In the genomic region with DNA sequence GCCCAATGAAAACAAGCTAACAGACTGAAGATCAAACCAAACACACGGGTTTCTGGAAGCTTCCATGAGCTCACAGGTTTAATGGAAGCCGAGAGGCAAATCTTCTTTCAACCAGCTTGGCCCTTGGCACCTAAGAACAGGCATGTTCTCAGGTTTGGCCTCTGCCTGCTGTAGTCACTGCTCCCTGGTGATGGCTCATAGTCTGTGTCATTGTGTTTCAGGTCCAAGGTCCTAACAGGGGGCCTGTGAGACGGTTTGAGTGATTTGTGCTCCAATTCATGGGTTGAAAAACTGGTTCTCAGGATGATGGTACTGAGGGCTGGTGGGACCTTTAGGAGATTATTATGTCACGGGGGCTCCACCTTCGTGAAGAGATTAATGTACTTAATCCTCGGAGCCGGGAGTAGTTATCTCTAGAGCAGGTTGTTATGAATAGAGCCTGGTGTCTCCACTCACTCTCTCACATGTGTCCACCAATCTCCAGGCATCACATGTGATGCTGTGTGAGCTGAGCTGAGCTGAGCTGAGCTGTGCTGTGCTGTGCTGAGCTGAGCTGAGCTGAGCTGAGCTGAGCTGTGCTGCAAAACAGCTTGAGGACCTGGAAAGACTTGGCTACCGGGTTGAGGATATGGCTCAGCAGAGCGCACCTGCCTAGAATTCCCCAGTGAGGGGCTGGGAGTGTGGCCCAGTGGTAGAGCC, we compare ENCODE assay signal across 10 mouse cellular contexts. TPM values are rescaled to one million over a fixed set of nuclear protein-coding genes. Genes with fewer than 3 reads are reported as not detected.
A peak's percentile ranks its signal among the peaks of the same experiment; 100 is the strongest.
DNase-seq lines count a peak whose midpoint lies in the region; ATAC-seq and TF ChIP-seq lines count a peak whose summit lies in the region.
"Had no signal": no experiment of that assay in that cellular context is flagged by ENCODE, and none has a peak within 500 bp of the region (broad histone marks: within the 10 kb centered on the region; RNA-seq: fewer than 3 reads in every experiment).

No protein-coding gene starts in this region.

- H3K4me3 ChIP-seq in kidney, embryonic 15.5 days (replicated peaks): peak overlapping the region; percentile 20; the same call in 1 of the 2 replicates
- no peak overlapping the region; a peak in 1 of 4 replicates for H3K4me3 ChIP-seq in liver, embryonic 14.5 days (ENCODE audit: insufficient read depth in 1 of 2, low read depth in 2 of 2, low read length in 2 of 2)
- no peak overlapping the region for H3K4me3 ChIP-seq in forebrain, embryonic 13.5 days
- H3K4me3 ChIP-seq: neural tube, embryonic 15.5 days had no signal

- no peaks in the 10 kb centered on the region for H3K9me3 ChIP-seq in kidney, embryonic 15.5 days (replicated peaks)
- no peaks in the 10 kb centered on the region for H3K9me3 ChIP-seq in liver, embryonic 14.5 days (ENCODE audit: control insufficient read depth, low read length)
- no peaks in the 10 kb centered on the region for H3K9me3 ChIP-seq in forebrain, embryonic 13.5 days (replicated peaks)
- H3K9me3 ChIP-seq: neural tube, embryonic 15.5 days had no signal

- no peak for TF ChIP-seq CTCF in liver, embryonic 14.5 days (IDR thresholded peaks at IDR 0.05; ENCODE audit: low read depth)

- H3K27me3 ChIP-seq in kidney, embryonic 15.5 days: peaks cover 5% of the 10 kb centered on the region; the same call in 1 of the 2 replicates
- no peaks in the 10 kb centered on the region; the same call in 1 of the 2 replicates for H3K27me3 ChIP-seq in liver, embryonic 14.5 days (ENCODE audit: control insufficient read depth, insufficient read depth, low read length)
- 0 out of 2 replicates have a peak, but pooled peaks cover 4% of the 10 kb centered on the region for H3K27me3 ChIP-seq in forebrain, embryonic 13.5 days
- H3K27me3 ChIP-seq: neural tube, embryonic 15.5 days; Patski had no signal

- peak overlapping the region; percentile 81 for H3K27ac ChIP-seq in kidney, embryonic 15.5 days
- no peak overlapping the region for H3K27ac ChIP-seq in liver, embryonic 14.5 days
- H3K27ac ChIP-seq in forebrain, embryonic 13.5 days: no peak overlapping the region
- H3K27ac ChIP-seq: neural tube, embryonic 15.5 days had no signal

- no peak overlapping the region for H3K9ac ChIP-seq in kidney, embryonic 15.5 days
- H3K9ac ChIP-seq in liver, embryonic 14.5 days (replicated peaks): no peak overlapping the region; the same call in 1 of the 2 replicates
- no peak overlapping the region for H3K9ac ChIP-seq in forebrain, embryonic 13.5 days
- H3K9ac ChIP-seq: neural tube, embryonic 15.5 days had no signal

- H3K4me1 ChIP-seq in kidney, embryonic 15.5 days: peaks cover 26% of the 10 kb centered on the region
- peaks cover 0 to 9% of the 10 kb centered on the region in 2 experiments; a peak in 2 of 4 replicates for H3K4me1 ChIP-seq in liver, embryonic 14.5 days (replicated peaks; ENCODE audit: control insufficient read depth in 2 of 2, insufficient read depth in 2 of 2, low read length in 1 of 2)
- H3K4me1 ChIP-seq in forebrain, embryonic 13.5 days: peaks cover 14% of the 10 kb centered on the region

- ATAC-seq in kidney, embryonic 15.5 days (replicated peaks; ENCODE audit: low FRiP score): no peak
- ATAC-seq in liver, embryonic 14.5 days (ENCODE audit: insufficient read depth): no peak
- ATAC-seq in forebrain, embryonic 13.5 days: no peak
- ATAC-seq: Patski had no signal

- peak; percentile 48 for DNase-seq in adrenal gland, adult 2 months
- no peak for DNase-seq in adrenal gland, adult 18-20 months (ENCODE audit: low spot score in 2 of 2)
- no peak for DNase-seq in kidney, adult 11 months
- DNase-seq in brain, adult 2 months (ENCODE audit: low read depth, low spot score): peak; percentile 23
- no peak for DNase-seq in liver, embryonic 14.5 days (ENCODE audit: low read depth in 3 of 3, low spot score in 3 of 3)
- no peak for DNase-seq in left cerebral cortex, adult 8-10 months (ENCODE audit: low spot score in 2 of 2)

- peak overlapping the region; percentile 47 for H3K4me2 ChIP-seq in kidney, embryonic 15.5 days
- peak overlapping the region; percentile 42 for H3K4me2 ChIP-seq in liver, embryonic 14.5 days (ENCODE audit: low read depth)
- H3K4me2 ChIP-seq in forebrain, embryonic 13.5 days: no peak overlapping the region
- H3K4me2 ChIP-seq: neural tube, embryonic 15.5 days had no signal

- TF ChIP-seq EP300 in liver, embryonic 14.5 days (IDR thresholded peaks at IDR 0.05; ENCODE audit: low read depth): no peak

- 80% methylated on average over 9 of the region's 9 CpGs for WGBS in kidney, embryonic 15.5 days
- 55% methylated on average over 9 of the region's 9 CpGs for WGBS in liver, embryonic 14.5 days (ENCODE audit: insufficient replicate concordance)
- 75% methylated on average over 9 of the region's 9 CpGs for WGBS in forebrain, embryonic 13.5 days

- no peaks in the 10 kb centered on the region for H3K36me3 ChIP-seq in kidney, embryonic 15.5 days
- no peaks in the 10 kb centered on the region for H3K36me3 ChIP-seq in liver, embryonic 14.5 days (replicated peaks; ENCODE audit: control insufficient read depth, insufficient read depth, low read depth)
- no peaks in the 10 kb centered on the region for H3K36me3 ChIP-seq in forebrain, embryonic 13.5 days (ENCODE audit: poor library complexity, severe bottlenecking)
- H3K36me3 ChIP-seq: neural tube, embryonic 15.5 days had no signal

RNA-seq across cellular contexts. Expression of a gene that starts 25.2 kb away (rescaled TPM):
- total RNA-seq in adrenal gland, adult 2 months (2021): 10 to 100 TPM; 46.0 to 65.3 TPM
- 2.1 and 2.3 TPM in 2 replicates for polyA plus RNA-seq in adrenal gland, adult 2 months (2012; rRNA removed)
- total RNA-seq in adrenal gland, adult 18-20 months (2021): 10 to 100 TPM; 57.2 to 70.4 TPM
- polyA plus RNA-seq in kidney, embryonic 15.5 days (2015; fragmentation: Nextera tagmentation; extraction: Ambion mirVana): 37.4 and 41.5 TPM in 2 replicates
- 4.7 and 9.2 TPM in 2 replicates for polyA plus RNA-seq in liver, embryonic 14.5 days (2012; rRNA removed)
- 14.5 and 14.7 TPM in 2 replicates for polyA plus RNA-seq in liver, embryonic 14.5 days (2014; fragmentation: Nextera tagmentation; extraction: Ambion mirVana)
- 60.8 and 61.7 TPM in 2 replicates for polyA plus RNA-seq in forebrain, embryonic 13.5 days (2015; fragmentation: Nextera tagmentation; extraction: Ambion mirVana)
- 10 to 100 TPM; 29.4 to 43.7 (median 35.0) TPM for total RNA-seq in left cerebral cortex, adult 8-10 months (2022)

RNA-seq across cellular contexts. Expression of a gene that starts 37.5 kb away (rescaled TPM):
- 100 to 1,000 TPM in 1 of 2 experiments, 10 to 100 TPM in 1; 88.3 to 319 TPM for total RNA-seq in adrenal gland, adult 2 months (2021)
- polyA plus RNA-seq in adrenal gland, adult 2 months (2012; rRNA removed): 405 and 678 TPM in 2 replicates
- total RNA-seq in adrenal gland, adult 18-20 months (2021): 100 to 1,000 TPM; 102 to 266 TPM
- polyA plus RNA-seq in kidney, embryonic 15.5 days (2015; fragmentation: Nextera tagmentation; extraction: Ambion mirVana): 1.3 and 1.5 TPM in 2 replicates
- polyA plus RNA-seq in liver, embryonic 14.5 days (2012; rRNA removed): 15.0 and 18.2 TPM in 2 replicates
- 6.5 and 7.1 TPM in 2 replicates for polyA plus RNA-seq in liver, embryonic 14.5 days (2014; fragmentation: Nextera tagmentation; extraction: Ambion mirVana)
- polyA plus RNA-seq in forebrain, embryonic 13.5 days (2015; fragmentation: Nextera tagmentation; extraction: Ambion mirVana): 0.24 and 0.35 TPM in 2 replicates
- total RNA-seq in left cerebral cortex, adult 8-10 months (2022): 10 to 100 TPM in 3 of 4 experiments, 1 to 10 TPM in 1; 8.8 to 31.2 (median 15.8) TPM

Comparison
In these comparisons a context has a peak if more than half of its experiments do, and no peak if none do; other contexts are left out.
1. DNase-seq: peak in adrenal gland, adult 2 months (single experiment) and brain, adult 2 months (single experiment); none in adrenal gland, adult 18-20 months (0 of 2), kidney, adult 11 months (single experiment), liver, embryonic 14.5 days (0 of 3) and left cerebral cortex, adult 8-10 months (0 of 2).
2. RNA of a gene that starts 37.5 kb away (polyA plus RNA-seq): 405 to 678 TPM in adrenal gland, adult 2 months; 6.5 to 18.2 TPM in liver, embryonic 14.5 days, 1.3 to 1.5 TPM in kidney, embryonic 15.5 days and 0.24 to 0.35 TPM in forebrain, embryonic 13.5 days; every median in the first group is over 10 times any median in the second.